Mouse (Mus musculus): ENCODE measurements around the gene Marc2.

- no peak for TF ChIP-seq MYOD1 (IDR thresholded peaks at IDR 0.05; ENCODE audit: control insufficient read depth, insufficient read length, low read depth)
- TF ChIP-seq USF1 (IDR thresholded peaks at IDR 0.05; ENCODE audit: low read depth) = no peak
- no peak for TF ChIP-seq CTCF (IDR thresholded peaks at IDR 0.05; ENCODE audit: control insufficient read depth, insufficient read depth, insufficient read length)
- no peak for TF ChIP-seq FOSL1 (IDR thresholded peaks at IDR 0.05; ENCODE audit: insufficient read depth, low read length, poor library complexity, severe bottlenecking)
- no peak for TF ChIP-seq MYOG (IDR thresholded peaks at IDR 0.05; ENCODE audit: control insufficient read depth, extremely low read depth, insufficient read length)
- no peak for TF ChIP-seq MAX (IDR thresholded peaks at IDR 0.05)
- no peak for TF ChIP-seq CEBPB (IDR thresholded peaks at IDR 0.05; ENCODE audit: low read depth)
Observed at GRCm38 (mm10) chr1:184786376-184787151, 59.7 kb downstream of the Marc2 start.

All from C2C12 (cell line).